Mouse (Mus musculus): ENCODE data around the gene Olfr1360. TPM values are rescaled to one million over a fixed set of nuclear protein-coding genes. Genes with fewer than 3 reads are reported as not detected.
A peak's percentile ranks its signal among the peaks of the same experiment; 100 is the strongest.

Gene Olfr1360
- polyA plus RNA-seq, 1 experiment from 2014 or later = not detected

DNA sequence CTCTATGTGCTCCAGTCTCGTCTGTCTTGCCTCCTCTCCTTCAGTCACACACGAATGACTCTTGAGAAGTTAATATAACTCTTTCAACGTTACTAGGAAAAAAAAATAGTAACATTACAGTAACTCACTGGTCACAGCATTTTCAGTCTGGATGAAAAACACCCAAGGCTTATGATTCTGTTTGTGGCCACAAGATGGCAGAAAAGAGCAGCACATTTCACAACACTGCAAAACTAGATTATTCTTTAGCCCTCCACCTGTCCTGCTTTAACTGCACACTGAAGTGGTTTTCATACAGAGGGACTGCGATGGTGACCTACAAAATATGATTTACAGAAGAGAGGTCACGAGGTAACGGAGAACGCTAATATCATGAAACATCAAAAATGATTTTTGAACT lies 37.5 kb upstream of the Olfr1360 start:
- DNase-seq (ENCODE audit: extremely low spot score, low spot score) = peak; percentile 62
- Histone ChIP-seq H3K9me3 (no peaks in the 10 kb centered on the region), H3K4me3 (peak overlapping the region; percentile 55), H3K27ac (peak overlapping the region; percentile 94), H3K4me1 (peaks cover 36% of the 10 kb centered on the region), H3K36me3 (replicated peaks) (no peaks in the 10 kb centered on the region), H3K27me3 (ENCODE audit: poor library complexity, severe bottlenecking) (no peaks in the 10 kb centered on the region)
- 2% methylated on average over 7 of the region's 7 CpGs for WGBS

DNA sequence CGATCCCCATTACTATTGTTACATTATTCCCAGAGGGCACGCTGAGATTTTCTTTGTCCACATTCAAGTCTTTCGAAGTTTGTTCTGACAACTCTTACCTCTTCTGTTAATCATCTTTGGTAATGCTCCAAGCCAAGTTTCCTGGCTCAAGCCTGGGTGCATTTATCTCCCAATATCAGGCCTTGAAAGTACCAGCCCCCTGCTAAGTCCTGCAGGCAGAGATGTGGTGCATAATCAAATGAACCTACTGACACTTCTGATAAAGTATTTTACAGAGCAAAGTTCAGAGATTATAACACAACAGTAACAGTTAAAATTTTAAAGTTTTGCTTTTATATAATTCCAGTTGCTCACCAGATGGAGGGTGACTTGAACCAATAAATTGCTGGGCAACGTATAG lies 34.5 kb upstream of the Olfr1360 start:
- H3K27ac ChIP-seq = peak overlapping the region; percentile 73
- H3K27me3 ChIP-seq (ENCODE audit: poor library complexity, severe bottlenecking) = no peaks in the 10 kb centered on the region
- peaks cover 15% of the 10 kb centered on the region for H3K4me1 ChIP-seq
- no peaks in the 10 kb centered on the region for H3K36me3 ChIP-seq (replicated peaks)
- H3K9me3 ChIP-seq = no peaks in the 10 kb centered on the region
- no peak for DNase-seq (ENCODE audit: extremely low spot score, low spot score)
- peak overlapping the region; percentile 69 for H3K4me3 ChIP-seq
- WGBS = 40% methylated on average over 4 of the region's 4 CpGs

DNA sequence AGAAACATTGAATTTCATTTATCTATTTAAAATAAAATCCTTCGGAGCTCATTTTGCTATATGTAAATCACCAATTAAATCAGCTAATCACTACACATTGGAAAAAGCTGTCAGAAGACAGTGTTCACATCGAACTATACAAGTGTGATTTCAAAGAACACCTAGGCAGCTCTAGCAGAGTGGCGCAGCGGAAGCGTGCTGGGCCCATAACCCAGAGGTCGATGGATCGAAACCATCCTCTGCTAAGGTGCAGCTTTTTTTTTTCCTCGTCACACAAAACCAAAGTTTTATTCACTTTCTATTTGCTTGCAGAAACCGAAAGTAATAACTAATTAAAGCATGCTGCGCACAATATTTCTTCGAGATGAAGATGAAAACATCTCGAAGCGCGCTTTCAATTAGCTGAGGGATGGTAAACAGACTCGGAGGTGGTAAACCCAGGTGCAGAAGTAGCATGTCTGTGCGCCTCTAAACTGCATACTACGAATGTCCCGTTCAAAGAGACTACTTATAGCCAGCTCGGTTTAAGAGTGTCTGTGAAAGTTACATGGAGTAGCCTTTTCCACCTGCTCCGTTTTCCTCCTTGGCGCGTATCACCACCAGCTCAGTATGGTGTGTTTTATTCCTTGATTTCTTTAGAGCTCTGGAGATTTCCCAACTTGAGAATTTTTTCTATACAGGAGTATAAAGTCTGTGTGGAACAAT lies 33.8 kb upstream of the Olfr1360 start:
- Histone ChIP-seq H3K36me3 (replicated peaks) (no peaks in the 10 kb centered on the region), H3K9me3 (no peaks in the 10 kb centered on the region), H3K4me1 (peaks cover 14% of the 10 kb centered on the region), H3K27ac (peak overlapping the region; percentile 73), H3K4me3 (peak overlapping the region; percentile 69), H3K27me3 (ENCODE audit: poor library complexity, severe bottlenecking) (no peaks in the 10 kb centered on the region)
- 2% methylated on average over 22 of the region's 22 CpGs for WGBS
- DNase-seq (ENCODE audit: extremely low spot score, low spot score) = peak; percentile 72

DNA sequence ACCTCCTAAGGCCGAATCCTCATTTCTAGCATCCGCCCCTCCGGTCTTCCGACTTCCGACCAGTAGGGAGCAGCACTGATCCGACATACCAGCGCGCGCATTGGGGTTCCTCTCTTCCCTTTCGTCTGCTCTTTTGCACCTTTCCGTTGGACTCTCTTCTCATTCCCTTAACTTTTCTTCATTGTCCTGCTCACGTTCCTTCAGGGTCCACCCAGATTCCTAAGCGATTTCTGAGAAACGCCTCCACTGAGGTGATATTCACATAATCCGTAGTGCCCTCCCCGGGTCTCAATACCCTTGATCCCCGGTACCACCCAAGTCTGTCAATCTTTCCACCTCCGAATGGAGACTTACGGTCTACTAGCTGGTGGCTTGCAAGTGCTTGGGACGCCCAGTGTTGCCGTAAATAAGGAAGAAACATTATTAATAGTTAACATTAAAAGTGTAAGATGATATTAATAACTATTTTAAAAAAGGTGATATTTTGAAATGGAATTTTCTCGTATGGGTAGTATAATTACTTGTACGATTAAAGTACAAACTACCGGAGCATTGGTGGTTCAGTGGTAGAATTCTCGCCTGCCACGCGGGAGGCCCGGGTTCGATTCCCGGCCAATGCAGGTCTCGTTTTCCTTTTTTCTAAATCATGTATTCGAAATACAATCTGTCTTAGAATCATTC lies 33.0 kb upstream of the Olfr1360 start:
- peak; percentile 87 for DNase-seq (ENCODE audit: extremely low spot score, low spot score)
- Histone ChIP-seq H3K4me3 (peak overlapping the region; percentile 69), H3K4me1 (peaks cover 10% of the 10 kb centered on the region), H3K27me3 (ENCODE audit: poor library complexity, severe bottlenecking) (no peaks in the 10 kb centered on the region), H3K27ac (peak overlapping the region; percentile 88), H3K36me3 (replicated peaks) (no peaks in the 10 kb centered on the region), H3K9me3 (no peaks in the 10 kb centered on the region)
- WGBS = under 1% methylated on average over 32 of the region's 32 CpGs

DNA sequence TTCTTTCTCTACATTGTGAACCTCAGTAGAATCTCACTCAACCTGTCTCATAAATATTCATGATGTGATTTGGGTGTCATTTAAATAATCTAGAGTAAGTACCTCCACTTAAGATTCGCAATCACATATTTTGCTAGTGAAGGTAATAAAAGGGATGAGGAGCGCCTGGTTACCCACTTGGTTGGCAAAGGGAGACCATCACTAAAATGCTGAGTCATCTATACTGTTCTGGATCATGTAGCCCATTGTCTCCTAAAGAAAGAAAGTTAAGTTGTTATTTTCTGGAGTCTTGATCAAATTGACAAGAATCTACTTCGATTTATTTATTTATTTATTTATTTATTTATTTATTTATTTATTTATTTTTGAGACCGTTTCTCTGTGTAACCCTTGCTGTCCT lies 29.5 kb upstream of the Olfr1360 start:
- Histone ChIP-seq H3K36me3 (replicated peaks) (no peaks in the 10 kb centered on the region), H3K4me3 (no peak overlapping the region), H3K9me3 (no peaks in the 10 kb centered on the region), H3K27ac (no peak overlapping the region), H3K27me3 (ENCODE audit: poor library complexity, severe bottlenecking) (no peaks in the 10 kb centered on the region), H3K4me1 (peaks cover 5% of the 10 kb centered on the region)
- DNase-seq (ENCODE audit: extremely low spot score, low spot score) = no peak
- 74% methylated on average over 4 of the region's 4 CpGs for WGBS

DNA sequence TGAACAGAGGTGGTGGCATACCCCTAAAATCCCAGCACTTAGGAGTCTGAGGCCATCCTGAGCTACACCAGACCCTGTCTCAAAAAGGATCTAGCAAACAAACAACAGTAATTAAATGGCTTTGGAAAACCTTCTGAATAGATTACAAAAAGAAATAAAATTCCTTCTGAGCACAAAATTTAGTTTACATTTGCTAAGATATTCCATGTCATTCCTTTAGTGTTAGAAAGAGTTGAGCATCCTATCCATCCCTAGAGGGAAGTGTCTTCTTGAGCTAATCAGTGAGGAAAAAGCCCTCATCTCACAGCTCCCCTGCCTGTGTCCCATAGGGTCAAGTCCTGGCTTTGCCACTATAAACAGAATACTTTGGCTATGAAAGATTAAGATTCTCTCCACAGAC lies 20.6 kb upstream of the Olfr1360 start, which contains the start of gene Olfr1359:
Gene Olfr1359 (plus strand): TSS at position 301 of the 400 bp plus-strand sequence.
- H3K9me3 ChIP-seq = no peaks in the 10 kb centered on the region
- H3K27me3 ChIP-seq (ENCODE audit: poor library complexity, severe bottlenecking) = no peaks in the 10 kb centered on the region
- H3K4me1 ChIP-seq = no peaks in the 10 kb centered on the region
- no peaks in the 10 kb centered on the region for H3K36me3 ChIP-seq (replicated peaks)
- H3K4me3 ChIP-seq = no peak within 1 kb of the TSS
- no peak for DNase-seq (ENCODE audit: extremely low spot score, low spot score)
- no peak within 1 kb of the TSS for H3K27ac ChIP-seq

DNA sequence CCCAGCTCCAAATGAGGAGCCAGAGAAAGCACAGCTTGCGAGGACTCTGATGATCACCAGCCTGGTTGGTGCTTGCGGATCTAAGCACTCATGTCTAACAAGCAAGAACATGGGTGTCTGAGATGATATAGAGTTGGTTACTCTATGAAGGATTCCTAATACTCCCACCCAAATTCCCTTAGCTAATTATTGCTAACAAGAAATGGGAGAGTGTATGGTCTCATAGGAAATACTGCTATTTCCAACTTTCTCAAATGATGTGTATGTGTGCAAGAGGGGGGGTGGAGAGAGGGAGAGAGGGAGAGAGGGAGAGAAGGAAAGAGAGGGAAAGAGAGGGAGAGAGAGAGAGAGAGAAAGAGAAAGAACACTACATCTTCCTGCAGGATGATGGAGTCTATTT lies 13.9 kb downstream of the Olfr1360 start, which contains the start of gene Olfr1361:
Gene Olfr1361 (minus strand): TSS at position 101 of the 400 bp plus-strand sequence.
- H3K4me1 ChIP-seq = no peaks in the 10 kb centered on the region
- H3K36me3 ChIP-seq (replicated peaks) = no peaks in the 10 kb centered on the region
- H3K4me3 ChIP-seq = no peak within 1 kb of the TSS
- 78% methylated on average over 2 of the region's 2 CpGs for WGBS
- no peaks in the 10 kb centered on the region; the same call in 1 of the 2 replicates for H3K9me3 ChIP-seq
- H3K27me3 ChIP-seq (ENCODE audit: poor library complexity, severe bottlenecking) = no peaks in the 10 kb centered on the region
- no peak within 1 kb of the TSS for H3K27ac ChIP-seq
- no peak for DNase-seq (ENCODE audit: extremely low spot score, low spot score)

DNA sequence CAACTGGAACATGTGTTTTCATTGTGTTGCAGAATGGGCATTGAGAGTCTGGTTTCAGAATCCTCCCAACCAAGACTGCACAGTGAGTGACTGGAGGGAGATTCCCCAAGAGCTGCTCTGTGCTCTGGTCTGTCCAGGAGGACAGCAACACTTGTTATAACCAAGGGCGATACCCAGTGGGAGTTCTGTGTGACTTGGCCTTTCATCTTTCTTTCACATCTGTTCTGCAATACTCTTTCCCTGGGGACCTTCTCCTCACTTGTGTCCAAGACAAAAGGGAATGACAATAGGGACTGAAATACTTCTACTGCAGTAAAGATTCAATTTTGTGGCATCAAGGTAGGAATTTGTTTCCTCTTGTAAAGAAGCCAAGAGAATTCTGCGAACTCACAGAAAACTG lies 34.8 kb downstream of the Olfr1360 start, which contains the start of gene Olfr11:
Gene Olfr11 (minus strand): TSS at position 101 of the 400 bp plus-strand sequence.
- no peaks in the 10 kb centered on the region for H3K36me3 ChIP-seq (replicated peaks)
- no peaks in the 10 kb centered on the region for H3K4me1 ChIP-seq
- no peaks in the 10 kb centered on the region for H3K9me3 ChIP-seq
- H3K27me3 ChIP-seq (ENCODE audit: poor library complexity, severe bottlenecking) = no peaks in the 10 kb centered on the region
- H3K27ac ChIP-seq = no peak within 1 kb of the TSS
- H3K4me3 ChIP-seq = no peak within 1 kb of the TSS
- DNase-seq (ENCODE audit: extremely low spot score, low spot score) = no peak
- 88% methylated on average over 2 of the region's 2 CpGs for WGBS

Small RNAs within 50 kb of the gene (microRNA-seq; reads per million reads assigned to microRNA genes)
- gene Gm44357 (not detected), gene Gm44367 (not detected)

Other genes starting within 250 kb of the Olfr1360 start
- gene Pgbd1, start 236.3 kb downstream of the Olfr1360 start, polyA plus RNA-seq (2016; fragmentation: Nextera tagmentation; extraction: Ambion mirVana) = 5.9 and 6.0 TPM in 2 replicates
- 22.8 and 27.7 TPM in 2 replicates for gene Zscan26, start 223.7 kb downstream of the Olfr1360 start, polyA plus RNA-seq (2016; fragmentation: Nextera tagmentation; extraction: Ambion mirVana)
- 2.5 and 3.2 TPM in 2 replicates for gene Nkapl, start 208.9 kb downstream of the Olfr1360 start, polyA plus RNA-seq (2016; fragmentation: Nextera tagmentation; extraction: Ambion mirVana)
- 3.7 and 4.0 TPM in 2 replicates for gene Zkscan4, start 198.5 kb downstream of the Olfr1360 start, polyA plus RNA-seq (2016; fragmentation: Nextera tagmentation; extraction: Ambion mirVana)
- gene Gm10065, start 198.0 kb downstream of the Olfr1360 start, polyA plus RNA-seq (2016; fragmentation: Nextera tagmentation; extraction: Ambion mirVana) = 1.1 TPM in 1 of 2 replicates, not detected in the other
- 0.29 and 0.31 TPM in 2 replicates for gene AK157302, start 182.2 kb downstream of the Olfr1360 start, polyA plus RNA-seq (2016; fragmentation: Nextera tagmentation; extraction: Ambion mirVana)
- gene Gm11273, start 176.0 kb downstream of the Olfr1360 start, polyA plus RNA-seq (2016; fragmentation: Nextera tagmentation; extraction: Ambion mirVana) = 4.7 and 6.9 TPM in 2 replicates
- gene Zkscan8, start 146.3 kb downstream of the Olfr1360 start, polyA plus RNA-seq (2016; fragmentation: Nextera tagmentation; extraction: Ambion mirVana) = 7.0 and 9.1 TPM in 2 replicates
- 0.15 and 0.20 TPM in 2 replicates for gene Olfr1366, start 134.6 kb downstream of the Olfr1360 start, polyA plus RNA-seq (2016; fragmentation: Nextera tagmentation; extraction: Ambion mirVana)
- gene Olfr1535, start 117.5 kb downstream of the Olfr1360 start, polyA plus RNA-seq (2016; fragmentation: Nextera tagmentation; extraction: Ambion mirVana) = not detected in 2 replicates
- gene Olfr1364, start 95.6 kb downstream of the Olfr1360 start, polyA plus RNA-seq (2016; fragmentation: Nextera tagmentation; extraction: Ambion mirVana) = not detected in 2 replicates
- gene Olfr1362, start 63.4 kb downstream of the Olfr1360 start, polyA plus RNA-seq (2016; fragmentation: Nextera tagmentation; extraction: Ambion mirVana) = not detected in 2 replicates
- gene Olfr11, start 34.9 kb downstream of the Olfr1360 start, polyA plus RNA-seq (2016; fragmentation: Nextera tagmentation; extraction: Ambion mirVana) = not detected in 2 replicates
- gene Olfr1361, start 14.0 kb downstream of the Olfr1360 start, polyA plus RNA-seq (2016; fragmentation: Nextera tagmentation; extraction: Ambion mirVana) = not detected in 2 replicates
- gene Olfr1359, start 20.7 kb upstream of the Olfr1360 start, polyA plus RNA-seq (2016; fragmentation: Nextera tagmentation; extraction: Ambion mirVana) = not detected in 2 replicates
- gene Hist1h2bl, start 38.7 kb upstream of the Olfr1360 start, polyA plus RNA-seq (2016; fragmentation: Nextera tagmentation; extraction: Ambion mirVana) = 1.5 and 2.0 TPM in 2 replicates
- 11.9 and 12.0 TPM in 2 replicates for gene Hist1h2ai, start 39.0 kb upstream of the Olfr1360 start, polyA plus RNA-seq (2016; fragmentation: Nextera tagmentation; extraction: Ambion mirVana)
- gene Hist1h3h, start 40.3 kb upstream of the Olfr1360 start, polyA plus RNA-seq (2016; fragmentation: Nextera tagmentation; extraction: Ambion mirVana) = 9.4 and 11.1 TPM in 2 replicates
- 5.3 and 5.6 TPM in 2 replicates for gene Hist1h2bm, start 44.6 kb upstream of the Olfr1360 start, polyA plus RNA-seq (2016; fragmentation: Nextera tagmentation; extraction: Ambion mirVana)
- gene Hist1h4j, start 57.7 kb upstream of the Olfr1360 start, polyA plus RNA-seq (2016; fragmentation: Nextera tagmentation; extraction: Ambion mirVana) = 0.97 and 1.8 TPM in 2 replicates
- 1.8 and 5.8 TPM in 2 replicates for gene Hist1h4k, start 73.1 kb upstream of the Olfr1360 start, polyA plus RNA-seq (2016; fragmentation: Nextera tagmentation; extraction: Ambion mirVana)
- gene Hist1h2ak, start 76.4 kb upstream of the Olfr1360 start, polyA plus RNA-seq (2016; fragmentation: Nextera tagmentation; extraction: Ambion mirVana) = 17.5 and 18.1 TPM in 2 replicates
- gene Hist1h2bn, start 76.7 kb upstream of the Olfr1360 start, polyA plus RNA-seq (2016; fragmentation: Nextera tagmentation; extraction: Ambion mirVana) = 1.6 and 1.8 TPM in 2 replicates
- gene Hist1h1b, start 103.2 kb upstream of the Olfr1360 start, polyA plus RNA-seq (2016; fragmentation: Nextera tagmentation; extraction: Ambion mirVana) = 37.0 and 43.0 TPM in 2 replicates
- gene Hist1h3i, start 106.0 kb upstream of the Olfr1360 start, polyA plus RNA-seq (2016; fragmentation: Nextera tagmentation; extraction: Ambion mirVana) = 120 and 124 TPM in 2 replicates
- 11.9 and 17.4 TPM in 2 replicates for gene Hist1h2an, start 109.8 kb upstream of the Olfr1360 start, polyA plus RNA-seq (2016; fragmentation: Nextera tagmentation; extraction: Ambion mirVana)
- gene Hist1h2bp, start 110.1 kb upstream of the Olfr1360 start, polyA plus RNA-seq (2016; fragmentation: Nextera tagmentation; extraction: Ambion mirVana) = 4.3 and 4.8 TPM in 2 replicates
- gene Hist1h2bq, start 132.8 kb upstream of the Olfr1360 start, polyA plus RNA-seq (2016; fragmentation: Nextera tagmentation; extraction: Ambion mirVana) = 19.8 and 21.9 TPM in 2 replicates
- 4.2 TPM in 1 of 2 replicates, not detected in the other for gene Hist1h2ao, start 133.1 kb upstream of the Olfr1360 start, polyA plus RNA-seq (2016; fragmentation: Nextera tagmentation; extraction: Ambion mirVana)
- not detected in 2 replicates for gene Hist1h4m, start 134.3 kb upstream of the Olfr1360 start, polyA plus RNA-seq (2016; fragmentation: Nextera tagmentation; extraction: Ambion mirVana)
- 9.3 and 9.4 TPM in 2 replicates for gene Hist1h4n, start 154.8 kb upstream of the Olfr1360 start, polyA plus RNA-seq (2016; fragmentation: Nextera tagmentation; extraction: Ambion mirVana)
- 6,723 and 6,843 TPM in 2 replicates for gene Hist1h2ap, start 156.1 kb upstream of the Olfr1360 start, polyA plus RNA-seq (2016; fragmentation: Nextera tagmentation; extraction: Ambion mirVana)
- 20.1 and 23.1 TPM in 2 replicates for gene Hist1h2br, start 156.3 kb upstream of the Olfr1360 start, polyA plus RNA-seq (2016; fragmentation: Nextera tagmentation; extraction: Ambion mirVana)